Mouse (Mus musculus) lung, postnatal 0 days (tissue): ENCODE measurements at regions not wholly inside any gene's neighbourhood (a gene's known extent, or its start where the extent isn't known, plus 50 kb on each side); places are given as distances from the start of the nearest gene placed in this dataset.

Source experiments
- ATAC-seq: fragments of 200-750 bp; cut with Nextera tagmentation; 2 replicates; pipeline ENCODE4 v1.8.0; 2017; ENCODE audit warnings: moderate library complexity
- DNase-seq: peaks from one replicate; pipeline ENCODE4 v3.0.0-alpha.2; 2016; ENCODE audit warnings: low spot score
- H3K27ac ChIP-seq: fragments of 300-500 bp; sonication (generic); 2 replicates; pipeline ENCODE4 v1.5.1; 2014; ENCODE audit warnings: antibody characterized with exemption, mild to moderate bottlenecking, low read length, mixed read lengths
- H3K27me3 ChIP-seq: fragments of 300-500 bp; sonication (generic); replicated peaks from 2 replicates; pipeline ENCODE4 v1.6.1; 2014; ENCODE audit warnings: low read length, mixed read lengths; ENCODE audit not compliant: insufficient read depth
- H3K36me3 ChIP-seq: fragments of 300-500 bp; sonication (generic); 2 replicates; pipeline ENCODE4 v1.6.1; 2014; ENCODE audit warnings: low read length, mixed read lengths; ENCODE audit not compliant: insufficient read depth
- H3K4me1 ChIP-seq: fragments of 300-500 bp; sonication (generic); 2 replicates; pipeline ENCODE4 v1.6.1; 2014; ENCODE audit warnings: antibody characterized with exemption, low read depth, low read length, mixed read lengths; ENCODE audit not compliant: insufficient read depth
- H3K4me2 ChIP-seq: fragments of 300-500 bp; sonication (generic); replicated peaks from 2 replicates; pipeline ENCODE4 v1.6.1; 2014; ENCODE audit warnings: low read depth, mild to moderate bottlenecking, low read length, moderate library complexity, mixed read lengths
- H3K4me3 ChIP-seq: fragments of 300-500 bp; sonication (generic); 2 replicates; pipeline ENCODE4 v1.5.1; 2014; ENCODE audit warnings: low read depth, low read length
- H3K9ac ChIP-seq: fragments of 300-500 bp; sonication (generic); replicated peaks from 2 replicates; pipeline ENCODE4 v1.6.1; 2014; ENCODE audit warnings: low read depth, mild to moderate bottlenecking
- H3K9me3 ChIP-seq: fragments of 300-500 bp; sonication (generic); 2 replicates; pipeline ENCODE4 v1.6.1; 2016; ENCODE audit warnings: low read length, mixed read lengths
- CTCF ChIP-seq: IDR thresholded peaks from 2 replicates; pipeline ENCODE4 v1.5.1; 2016; ENCODE audit warnings: antibody characterized with exemption, mild to moderate bottlenecking
- EP300 ChIP-seq: IDR thresholded peaks from 2 replicates; pipeline ENCODE4 v1.6.1; 2016; ENCODE audit warnings: antibody characterized with exemption, mild to moderate bottlenecking, control low read depth
- WGBS: fragments of 180-500 bp; shearing (Covaris S2); extraction: QIAGEN DNeasy Blood & Tissue Kit; methylation state at CpG from one replicate; pipeline ENCODE4 v1.1.7; 2014; 5-methylcytosine and 5-hydroxymethylcytosine counted together

DNA sequence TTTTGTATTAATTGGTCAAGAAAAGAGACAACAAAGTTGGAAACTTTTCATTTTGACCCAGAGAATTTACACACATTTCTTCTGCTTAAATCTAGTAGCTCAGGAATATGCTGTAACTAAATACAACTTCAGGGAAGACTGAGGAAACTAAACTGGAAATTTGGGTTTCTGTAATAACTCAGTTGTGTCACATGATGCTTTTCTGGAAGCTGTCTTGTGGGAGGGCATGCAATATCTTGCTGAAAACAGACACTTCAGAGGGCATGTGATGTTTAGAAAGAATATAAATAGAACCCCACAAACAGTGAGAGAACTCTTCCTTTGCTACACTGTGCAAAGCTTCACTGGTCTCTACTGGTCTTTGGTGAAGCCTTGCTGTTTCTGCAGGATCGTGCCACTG is 680.9 kb upstream of the Cited2 start:
- Histone ChIP-seq H3K9ac (no peak overlapping the region), H3K36me3 (no peaks in the 10 kb centered on the region), H3K4me2 (no peak overlapping the region), H3K4me1 (no peaks in the 10 kb centered on the region), H3K9me3 (no peaks in the 10 kb centered on the region), H3K4me3 (no peak overlapping the region), H3K27ac (no peak overlapping the region), H3K27me3 (no peaks in the 10 kb centered on the region)
- no peak for DNase-seq
- WGBS = 74% methylated on average over 1 of the region's 1 CpGs
- TF ChIP-seq EP300 (no peak), CTCF (no peak)
- ATAC-seq = no peak

DNA sequence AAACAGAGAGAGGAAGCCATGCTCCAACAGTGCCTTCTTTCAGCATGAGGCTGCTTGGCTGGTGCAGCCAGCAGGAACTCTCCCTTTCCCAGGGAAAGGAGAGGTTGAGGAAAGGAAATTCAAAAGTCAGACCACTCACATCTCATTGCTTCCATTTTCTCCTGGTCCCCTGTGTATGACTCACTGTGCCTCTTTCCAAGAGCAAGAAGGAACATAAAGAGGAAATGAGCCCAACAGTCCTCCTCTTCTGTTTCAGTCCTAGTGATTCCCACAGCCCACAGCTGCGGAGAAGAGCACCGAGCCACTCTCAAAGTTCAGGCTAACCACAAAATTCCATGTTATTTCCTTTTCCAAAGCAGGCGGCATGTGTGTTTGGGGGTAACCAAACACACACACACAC is 680.0 kb upstream of the Cited2 start:
- 79% methylated on average over 3 of the region's 3 CpGs for WGBS
- no peak overlapping the region for H3K4me3 ChIP-seq
- no peak for DNase-seq

DNA sequence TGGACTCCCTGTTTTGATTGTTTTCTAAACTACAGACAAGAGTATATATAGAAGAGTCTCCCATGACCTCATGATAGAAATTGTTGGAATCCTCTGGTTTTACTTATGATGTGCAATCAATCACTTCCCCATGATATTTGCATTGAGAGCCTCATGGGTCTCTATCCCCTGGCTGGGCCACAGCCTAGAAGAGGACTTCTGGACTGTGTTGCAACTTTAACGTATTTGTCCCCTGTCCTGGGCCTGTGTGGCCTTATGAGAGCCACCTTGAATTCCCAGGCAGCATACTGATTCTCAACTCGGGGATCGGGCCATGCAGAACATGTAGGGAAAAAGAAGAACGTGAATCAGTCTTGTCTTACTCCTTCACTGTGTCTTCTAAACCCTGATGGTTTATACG is 676.3 kb upstream of the Cited2 start:
- Histone ChIP-seq H3K4me2 (no peak overlapping the region), H3K36me3 (no peaks in the 10 kb centered on the region), H3K4me3 (no peak overlapping the region), H3K27me3 (no peaks in the 10 kb centered on the region), H3K9me3 (no peaks in the 10 kb centered on the region), H3K9ac (no peak overlapping the region), H3K27ac (no peak overlapping the region), H3K4me1 (no peaks in the 10 kb centered on the region)
- no peak for DNase-seq
- TF ChIP-seq EP300 (no peak), CTCF (no peak)
- 84% methylated on average over 5 of the region's 5 CpGs for WGBS
- ATAC-seq = no peak

More for the DNA sequence above, 680.0 kb upstream of the Cited2 start:
- H3K9me3 ChIP-seq = no peaks in the 10 kb centered on the region
- H3K4me1 ChIP-seq = no peaks in the 10 kb centered on the region
- no peaks in the 10 kb centered on the region for H3K36me3 ChIP-seq
- H3K4me2 ChIP-seq = no peak overlapping the region
- no peak for ATAC-seq
- H3K9ac ChIP-seq = no peak overlapping the region
- H3K27ac ChIP-seq = no peak overlapping the region
- H3K27me3 ChIP-seq = no peaks in the 10 kb centered on the region
- TF ChIP-seq CTCF = no peak
- TF ChIP-seq EP300 = no peak

DNA sequence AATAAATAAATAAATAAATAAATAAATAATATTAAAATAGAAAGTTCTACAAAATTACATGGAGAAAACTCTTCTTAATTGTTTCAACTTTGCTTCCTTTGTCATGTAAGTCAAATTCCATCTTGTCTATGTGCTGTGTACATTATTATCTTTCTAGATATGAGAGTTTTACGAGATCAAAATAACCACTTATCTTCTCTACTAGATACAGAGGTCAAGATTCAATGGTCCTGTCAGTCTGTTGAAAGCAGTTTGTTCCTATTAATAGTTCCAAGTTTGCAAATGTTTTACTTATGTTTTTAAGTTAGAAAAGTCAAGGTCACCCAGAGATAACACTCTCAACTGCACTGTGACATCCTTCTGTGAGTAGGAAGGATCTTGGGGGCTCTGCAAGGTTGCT is 650.1 kb upstream of the Cited2 start:
- TF ChIP-seq CTCF = no peak
- TF ChIP-seq EP300 = no peak
- Histone ChIP-seq H3K4me2 (no peak overlapping the region), H3K4me1 (no peaks in the 10 kb centered on the region), H3K9ac (no peak overlapping the region), H3K9me3 (no peaks in the 10 kb centered on the region), H3K27me3 (no peaks in the 10 kb centered on the region), H3K27ac (no peak overlapping the region), H3K4me3 (no peak overlapping the region), H3K36me3 (no peaks in the 10 kb centered on the region)
- DNase-seq (no peak), ATAC-seq (no peak)
- 59% methylated on average over 1 of the region's 1 CpGs for WGBS

DNA sequence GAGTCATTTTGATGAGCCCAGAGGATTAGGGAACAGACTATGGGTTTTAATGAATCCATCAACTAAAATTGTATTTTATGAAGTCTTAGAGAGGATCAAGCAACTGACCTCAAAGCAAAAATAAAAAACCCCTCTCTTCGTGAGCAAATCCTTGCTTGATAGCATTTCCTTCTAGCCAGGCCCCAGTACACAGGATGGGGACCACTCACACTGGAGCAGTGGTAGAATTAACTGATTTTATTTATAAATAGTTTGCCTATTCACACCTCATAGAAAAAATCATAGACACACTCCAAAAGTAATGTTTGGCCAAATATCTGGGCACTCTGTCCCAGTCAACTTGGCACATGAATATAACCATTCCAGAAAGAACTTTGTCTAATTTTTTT is 649.0 kb upstream of the Cited2 start:
- Histone ChIP-seq H3K27me3 (no peaks in the 10 kb centered on the region), H3K4me2 (no peak overlapping the region), H3K27ac (no peak overlapping the region), H3K9me3 (no peaks in the 10 kb centered on the region), H3K9ac (no peak overlapping the region), H3K4me3 (no peak overlapping the region), H3K36me3 (no peaks in the 10 kb centered on the region), H3K4me1 (no peaks in the 10 kb centered on the region)
- no peak for DNase-seq
- ATAC-seq = no peak
- TF ChIP-seq EP300 (no peak), CTCF (no peak)
- WGBS = 73% methylated on average over 1 of the region's 1 CpGs

DNA sequence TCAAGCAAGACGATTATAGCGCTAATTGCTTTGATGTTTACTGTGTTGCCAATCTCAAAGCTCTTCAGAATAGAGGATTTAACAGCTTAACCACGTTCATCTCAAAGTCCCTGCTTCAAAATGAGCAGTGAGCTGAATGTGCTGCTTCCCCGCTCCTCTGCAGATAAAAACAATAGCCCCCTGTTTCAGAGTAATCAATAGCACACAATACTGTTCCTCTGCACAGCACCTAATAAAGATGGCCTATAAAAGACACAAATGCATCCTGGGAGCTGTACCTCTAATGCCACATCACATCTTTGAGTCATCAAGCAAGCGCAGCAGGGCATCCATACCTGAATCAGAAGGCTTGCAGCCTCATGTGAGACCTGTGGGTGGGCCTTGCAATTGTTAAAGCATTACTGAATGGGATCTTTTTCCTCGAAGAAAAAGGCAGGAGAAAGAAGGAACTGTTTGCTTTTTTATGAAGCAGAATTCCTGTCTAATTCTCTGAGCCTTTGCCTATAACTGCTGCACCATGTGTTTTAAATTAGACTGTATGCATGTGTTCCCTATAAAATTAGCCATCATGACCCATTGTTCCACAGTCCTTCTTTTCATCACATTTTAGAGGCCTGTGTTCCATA is 648.5 kb upstream of the Cited2 start:
- ATAC-seq (no peak), DNase-seq (no peak)
- H3K9me3 ChIP-seq = no peaks in the 10 kb centered on the region
- no peaks in the 10 kb centered on the region for H3K27me3 ChIP-seq
- H3K4me1 ChIP-seq = no peaks in the 10 kb centered on the region
- 68% methylated on average over 6 of the region's 6 CpGs for WGBS
- no peaks in the 10 kb centered on the region for H3K36me3 ChIP-seq
- TF ChIP-seq CTCF = no peak
- TF ChIP-seq EP300 = no peak
- no peak overlapping the region for H3K4me2 ChIP-seq
- H3K27ac ChIP-seq = no peak overlapping the region
- H3K9ac ChIP-seq = no peak overlapping the region
- H3K4me3 ChIP-seq = no peak overlapping the region

DNA sequence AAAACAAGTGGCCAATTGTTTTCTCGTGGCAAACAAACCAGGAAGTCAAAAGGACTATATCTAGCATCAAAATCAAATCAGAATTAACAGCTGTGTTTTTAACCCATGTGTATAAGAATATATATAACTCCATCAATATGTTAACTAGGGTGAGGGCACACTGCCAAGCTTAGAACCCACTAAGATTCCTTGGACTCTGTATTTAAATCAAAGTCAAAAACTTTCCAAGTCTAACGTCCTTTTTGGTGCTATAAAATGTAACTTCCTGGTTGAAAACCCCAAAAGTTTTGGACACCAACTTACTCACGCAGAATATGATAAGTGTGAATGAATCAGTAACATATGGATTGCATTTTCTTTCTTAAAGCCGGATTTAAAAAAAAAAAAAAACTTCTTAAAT is 647.9 kb upstream of the Cited2 start:
- Histone ChIP-seq H3K27ac (no peak overlapping the region), H3K4me2 (no peak overlapping the region)

More for the DNA sequence above, 647.9 kb upstream of the Cited2 start:
- Histone ChIP-seq H3K4me3 (no peak overlapping the region), H3K4me1 (no peaks in the 10 kb centered on the region), H3K36me3 (no peaks in the 10 kb centered on the region), H3K27me3 (no peaks in the 10 kb centered on the region), H3K9ac (no peak overlapping the region), H3K9me3 (no peaks in the 10 kb centered on the region)
- 44% methylated on average over 4 of the region's 4 CpGs for WGBS
- DNase-seq = no peak
- ATAC-seq = no peak
- TF ChIP-seq CTCF = no peak
- TF ChIP-seq EP300 = no peak
